ENCODE assay signal across 9 mouse cellular contexts in genomic region chr1:21052132-21052545, GRCm38 (mm10). TPM values are rescaled to one million over a fixed set of nuclear protein-coding genes. Genes with fewer than 3 reads are reported as not detected.
DNase-seq lines count a peak whose midpoint lies in the region; ATAC-seq and TF ChIP-seq lines count a peak whose summit lies in the region.
"Had no signal": no experiment of that assay in that cellular context is flagged by ENCODE, and none has a peak within 500 bp of the region (broad histone marks: within the 10 kb centered on the region; RNA-seq: fewer than 3 reads in every experiment).

No protein-coding gene starts in this region.

- peak overlapping the region; percentile 13; the same call in 1 of the 2 replicates for H3K4me2 ChIP-seq in heart, embryonic 15.5 days
- H3K4me2 ChIP-seq in hindbrain, embryonic 12.5 days (replicated peaks), result no peak overlapping the region
- no peak overlapping the region for H3K4me2 ChIP-seq in midbrain, embryonic 16.5 days (ENCODE audit: low read length)

- no peak for DNase-seq in heart, postnatal 25 days (ENCODE audit: low spot score)
- peak; percentile 88 for DNase-seq in MEL (ENCODE audit: low read depth, low spot score)
- no peak for DNase-seq in cerebellum, postnatal 4 days (ENCODE audit: low spot score in 2 of 2)
- DNase-seq in left cerebral cortex, postnatal 36 days (ENCODE audit: low spot score in 2 of 2), result no peak
- no peak for DNase-seq in right cerebral cortex, postnatal 36 days (ENCODE audit: low spot score in 2 of 2)

- peak in 1 of 2 experiments; percentile 53; a peak in 2 of 4 replicates for TF ChIP-seq EP300 in MEL (IDR thresholded peaks at IDR 0.05; ENCODE audit: low read depth in 1 of 2, low read length in 2 of 2)

- H3K4me3 ChIP-seq in heart, embryonic 15.5 days, result no peak overlapping the region
- H3K4me3 ChIP-seq in MEL (ENCODE audit: control insufficient read depth in 1 of 2, insufficient read depth in 1 of 2, low read depth in 2 of 2, low read length in 2 of 2), result peak overlapping the region; percentile 47 to 65
- no peak overlapping the region for H3K4me3 ChIP-seq in hindbrain, embryonic 12.5 days
- no peak overlapping the region for H3K4me3 ChIP-seq in midbrain, embryonic 16.5 days (ENCODE audit: low read depth, low read length)
- H3K4me3 ChIP-seq: megakaryocyte, embryonic 14.5 days had no signal

- TF ChIP-seq CTCF in MEL (IDR thresholded peaks at IDR 0.05 in 2 of 3, conservative IDR thresholded peaks at IDR 0.05 in 1 of 3; ENCODE audit: control insufficient read depth in 1 of 3, insufficient read depth in 1 of 3, low read depth in 2 of 3, low read length in 3 of 3, poor library complexity in 1 of 3, severe bottlenecking in 1 of 3), result no peak

- no peak overlapping the region for H3K27ac ChIP-seq in heart, embryonic 15.5 days
- H3K27ac ChIP-seq in MEL (ENCODE audit: control insufficient read depth, low read depth, low read length), result peak overlapping the region; percentile 95
- H3K27ac ChIP-seq in hindbrain, embryonic 12.5 days, result peak overlapping the region; percentile 52; the same call in 1 of the 2 replicates
- H3K27ac ChIP-seq in midbrain, embryonic 16.5 days (ENCODE audit: low read length), result no peak overlapping the region

- TF ChIP-seq RAD21 in MEL (IDR thresholded peaks at IDR 0.05; ENCODE audit: low read depth, low read length), result no peak

- ATAC-seq in heart, embryonic 15.5 days (replicated peaks; ENCODE audit: insufficient number of reproducible peaks, insufficient read depth, low FRiP score, low read depth), result no peak
- ATAC-seq in hindbrain, embryonic 12.5 days (ENCODE audit: low FRiP score), result peak; percentile 42
- ATAC-seq in midbrain, embryonic 16.5 days, result peak; percentile 38; the same call in 1 of the 2 replicates

- no peak overlapping the region for H3K9ac ChIP-seq in heart, embryonic 15.5 days
- peak overlapping the region; percentile 56 for H3K9ac ChIP-seq in MEL (ENCODE audit: control insufficient read depth, low read depth, low read length, poor library complexity, severe bottlenecking)
- no peak overlapping the region for H3K9ac ChIP-seq in hindbrain, embryonic 12.5 days
- H3K9ac ChIP-seq in midbrain, embryonic 16.5 days (ENCODE audit: low read depth, low read length), result no peak overlapping the region

- WGBS in heart, embryonic 15.5 days, result 17% methylated on average over 5 of the region's 5 CpGs
- WGBS in hindbrain, embryonic 12.5 days, result 70% methylated on average over 5 of the region's 5 CpGs
- WGBS in midbrain, embryonic 16.5 days, result 48% methylated on average over 5 of the region's 5 CpGs

- H3K36me3 ChIP-seq in heart, embryonic 15.5 days, result no peaks in the 10 kb centered on the region
- H3K36me3 ChIP-seq in MEL (ENCODE audit: control insufficient read depth in 1 of 2, insufficient read depth in 2 of 2, low read length in 2 of 2), result peaks cover 0 to 32% of the 10 kb centered on the region in 2 experiments; a peak in 2 of 4 replicates
- H3K36me3 ChIP-seq in hindbrain, embryonic 12.5 days, result no peaks in the 10 kb centered on the region
- no peaks in the 10 kb centered on the region for H3K36me3 ChIP-seq in midbrain, embryonic 16.5 days (ENCODE audit: control insufficient read depth, insufficient read depth, low read length)

- H3K27me3 ChIP-seq in heart, embryonic 15.5 days, result no peaks in the 10 kb centered on the region
- H3K27me3 ChIP-seq in MEL (ENCODE audit: control insufficient read depth in 1 of 2, insufficient read depth in 2 of 2, low read length in 2 of 2), result no peaks in the 10 kb centered on the region
- H3K27me3 ChIP-seq in hindbrain, embryonic 12.5 days, result no peaks in the 10 kb centered on the region
- H3K27me3 ChIP-seq in midbrain, embryonic 16.5 days (ENCODE audit: control insufficient read depth, insufficient read depth, low read depth, low read length), result no peaks in the 10 kb centered on the region
- H3K27me3 ChIP-seq: megakaryocyte, embryonic 14.5 days had no signal

- H3K9me3 ChIP-seq in heart, embryonic 15.5 days (replicated peaks), result no peaks in the 10 kb centered on the region
- H3K9me3 ChIP-seq in MEL (replicated peaks; ENCODE audit: insufficient read depth, low read length), result no peaks in the 10 kb centered on the region
- H3K9me3 ChIP-seq in hindbrain, embryonic 12.5 days (replicated peaks), result no peaks in the 10 kb centered on the region
- no peaks in the 10 kb centered on the region for H3K9me3 ChIP-seq in midbrain, embryonic 16.5 days (replicated peaks; ENCODE audit: control insufficient read depth, low read length, poor library complexity, severe bottlenecking)
- H3K9me3 ChIP-seq: megakaryocyte, embryonic 14.5 days had no signal

- H3K79me2 ChIP-seq in MEL (ENCODE audit: control insufficient read depth, insufficient read depth, low read length, poor library complexity), result no peaks in the 10 kb centered on the region

- peaks cover 33% of the 10 kb centered on the region for H3K4me1 ChIP-seq in heart, embryonic 15.5 days (replicated peaks)
- peaks cover 24 to 44% of the 10 kb centered on the region in 2 experiments for H3K4me1 ChIP-seq in MEL (ENCODE audit: control insufficient read depth in 1 of 2, insufficient read depth in 2 of 2, low read length in 2 of 2)
- peaks cover 22% of the 10 kb centered on the region for H3K4me1 ChIP-seq in hindbrain, embryonic 12.5 days
- H3K4me1 ChIP-seq in midbrain, embryonic 16.5 days (ENCODE audit: control insufficient read depth, insufficient read depth, low read length), result peaks cover 16% of the 10 kb centered on the region

- intact Hi-C loops in heart, postnatal 25 days (cut with DNase I), result no loop called here
- intact Hi-C loops in left cerebral cortex, postnatal 36 days (cut with DNase I), result no loop called here

- peak in 1 of 2 experiments; percentile 61; a peak in 2 of 4 replicates for TF ChIP-seq POLR2A in MEL (IDR thresholded peaks at IDR 0.05; ENCODE audit: control insufficient read depth in 1 of 2, insufficient read depth in 1 of 2, low read depth in 1 of 2, low read length in 2 of 2, poor library complexity in 1 of 2)

TF ChIP-seq in MEL, 35 proteins besides CTCF, POLR2A, EP300 and RAD21:
- TF ChIP-seq SIN3A (IDR thresholded peaks at IDR 0.05; ENCODE audit: low read length) (peak; percentile 78), ZMIZ1 (IDR thresholded peaks at IDR 0.05; ENCODE audit: low read depth, low read length) (peak; percentile 83; the same call in 1 of the 2 replicates), ZNF384 (IDR thresholded peaks at IDR 0.05; ENCODE audit: low read depth, low read length) (no peak), MXI1 (IDR thresholded peaks at IDR 0.05; ENCODE audit: low read depth, low read length) (peak; percentile 10; the same call in 1 of the 2 replicates), TBP (IDR thresholded peaks at IDR 0.05; ENCODE audit: low read depth, low read length) (peak; percentile 71), MEF2A (IDR thresholded peaks at IDR 0.05; ENCODE audit: extremely low read depth, insufficient replicate concordance, low read depth, low read length, poor library complexity, severe bottlenecking) (peak; percentile 90), KAT2A (conservative IDR thresholded peaks at IDR 0.05; ENCODE audit: low read depth, low read length) (0 out of 2 replicates have a peak, but pooled peaks have one; percentile 36), TCF12 (IDR thresholded peaks at IDR 0.05; ENCODE audit: low read depth, low read length) (peak; percentile 37; the same call in 1 of the 2 replicates), SMC3 (IDR thresholded peaks at IDR 0.05; ENCODE audit: low read depth, low read length) (no peak), GATA1 (IDR thresholded peaks at IDR 0.05; ENCODE audit: low read depth, low read length) (peak; percentile 93), BHLHE40 (IDR thresholded peaks at IDR 0.05; ENCODE audit: borderline replicate concordance, low read depth, low read length) (no peak), ETS1 (IDR thresholded peaks at IDR 0.05; ENCODE audit: low read depth, low read length) (peak; percentile 85), USF2 (IDR thresholded peaks at IDR 0.05; ENCODE audit: borderline replicate concordance in 1 of 2, insufficient read depth in 1 of 2, low read depth in 1 of 2, low read length in 2 of 2) (no peak), HCFC1 (IDR thresholded peaks at IDR 0.05; ENCODE audit: low read depth, low read length) (peak; percentile 57; the same call in 1 of the 2 replicates)

RNA-seq across cellular contexts. Expression of gene Tram2, which starts 26.9 kb away (rescaled TPM):
- polyA plus RNA-seq in heart, embryonic 15.5 days (2015; fragmentation: Nextera tagmentation; extraction: Ambion mirVana), result 3.4 and 4.3 TPM in 2 replicates
- total RNA-seq in heart, postnatal 25 days (2021), result 1 to 10 TPM; 6.9 to 7.4 TPM
- total RNA-seq in MEL (2012; rRNA removed), result 0.54 and 0.95 TPM in 2 replicates
- 1 to 10 TPM in 1 of 2 experiments, not detected in 1; 2.9 TPM for polyA plus RNA-seq in MEL (2012; ENCODE audit: insufficient read depth in 1 of 2, insufficient read length in 2 of 2, low read depth in 1 of 2, low replicate concordance in 2 of 2, missing spikeins in 1 of 2)
- 5.6 and 6.0 TPM in 2 replicates for polyA plus RNA-seq in hindbrain, embryonic 12.5 days (2016; fragmentation: Nextera tagmentation; extraction: Ambion mirVana)
- polyA plus RNA-seq in midbrain, embryonic 16.5 days (2015; fragmentation: Nextera tagmentation; extraction: Ambion mirVana), result 2.0 TPM in 2 replicates
- 1 to 10 TPM in 1 of 2 experiments, under 1 TPM in 1; 0.81 to 1.3 TPM for total RNA-seq in left cerebral cortex, postnatal 36 days (2021)

Comparison
In these comparisons a context has a peak if more than half of its experiments do, and no peak if none do; other contexts are left out.
1. H3K27ac ChIP-seq: peak in MEL (single experiment) and hindbrain, embryonic 12.5 days (single experiment); none in heart, embryonic 15.5 days (single experiment) and midbrain, embryonic 16.5 days (single experiment).
2. H3K4me3 ChIP-seq: peak in MEL (2 of 2); none in heart, embryonic 15.5 days (single experiment), hindbrain, embryonic 12.5 days (single experiment) and midbrain, embryonic 16.5 days (single experiment).